24 mouse cellular contexts compared by ENCODE assay signal in genomic region chr9:18076942-18077341, GRCm38 (mm10).
DNase-seq lines count a peak whose midpoint lies in the region; ATAC-seq and TF ChIP-seq lines count a peak whose summit lies in the region.
"Had no signal": no experiment of that assay in that cellular context is flagged by ENCODE, and none has a peak within 500 bp of the region (broad histone marks: within the 10 kb centered on the region; RNA-seq: fewer than 3 reads in every experiment).

No protein-coding gene starts in this region.

- dilution Hi-C loops in CH12.LX (cut with MboI; ENCODE audit: extremely low pct_ligation_motif_present, extremely low pct_unique_long_range_greater_than_20kb, low sequenced_read_pairs): no loop called here

- H3K27me3 ChIP-seq in CH12.LX (replicated peaks): no peaks in the 10 kb centered on the region
- no peaks in the 10 kb centered on the region; a peak in 1 of 4 replicates for H3K27me3 ChIP-seq in MEL (ENCODE audit: control insufficient read depth in 1 of 2, insufficient read depth in 2 of 2, low read length in 2 of 2)
- H3K27me3 ChIP-seq: Patski had no signal

- H3K9ac ChIP-seq in CH12.LX (ENCODE audit: insufficient read depth, low read depth) (no peak overlapping the region), ES-E14 (ENCODE audit: insufficient read depth, low read depth, low read length, poor library complexity, severe bottlenecking) (no peak overlapping the region), MEL (ENCODE audit: control insufficient read depth, low read depth, low read length, poor library complexity, severe bottlenecking) (no peak overlapping the region)

- in situ Hi-C loops in CH12.LX (cut with MboI; ENCODE audit: low pct_ligation_motif_present, low pct_unique_long_range_greater_than_20kb, low sequenced_read_pairs) (no loop called here), ES-E14 (cut with MboI; ENCODE audit: low sequenced_read_pairs in 2 of 2, unreplicated experiment in 2 of 2) (no loop called here)

- TF ChIP-seq RAD21 in CH12.LX (IDR thresholded peaks at IDR 0.05; ENCODE audit: low read depth, low read length) (no peak), MEL (IDR thresholded peaks at IDR 0.05; ENCODE audit: low read depth, low read length) (no peak)

- H3K9me3 ChIP-seq in CH12.LX (replicated peaks; ENCODE audit: low read length): no peaks in the 10 kb centered on the region
- H3K9me3 ChIP-seq in ES-E14 (ENCODE audit: control insufficient read depth, insufficient read depth, low read depth, low read length): peaks cover 3% of the 10 kb centered on the region; the same call in 1 of the 2 replicates
- no peaks in the 10 kb centered on the region for H3K9me3 ChIP-seq in MEL (replicated peaks; ENCODE audit: insufficient read depth, low read length)
- H3K9me3 ChIP-seq: G1E had no signal

- no peaks in the 10 kb centered on the region for H3K4me1 ChIP-seq in CH12.LX (ENCODE audit: control insufficient read depth in 1 of 2, insufficient read depth in 2 of 2)
- H3K4me1 ChIP-seq in ES-E14 (ENCODE audit: control insufficient read depth in 2 of 2, insufficient read depth in 2 of 2, low read length in 2 of 2, poor library complexity in 1 of 2): peaks cover 0 to 7% of the 10 kb centered on the region in 2 experiments; a peak in 2 of 4 replicates
- H3K4me1 ChIP-seq in MEL (ENCODE audit: control insufficient read depth in 1 of 2, insufficient read depth in 2 of 2, low read length in 2 of 2): no peaks in the 10 kb centered on the region

- H3K27ac ChIP-seq in CH12.LX (ENCODE audit: insufficient read depth, low read depth): no peak overlapping the region
- H3K27ac ChIP-seq in ES-E14 (ENCODE audit: insufficient read depth, low read depth, low read length, poor library complexity, severe bottlenecking): no peak overlapping the region
- H3K27ac ChIP-seq in MEL (ENCODE audit: control insufficient read depth, low read depth, low read length): no peak overlapping the region

- H3K4me3 ChIP-seq in CH12.LX (replicated peaks in 1 of 3; ENCODE audit: low read depth in 2 of 3, low read length in 2 of 3, poor library complexity in 1 of 3) (no peak overlapping the region), ES-E14 (ENCODE audit: insufficient read depth in 1 of 2, low read depth in 1 of 2, low read length in 2 of 2, poor library complexity in 1 of 2, severe bottlenecking in 1 of 2) (no peak overlapping the region), MEL (ENCODE audit: control insufficient read depth in 1 of 2, insufficient read depth in 1 of 2, low read depth in 2 of 2, low read length in 2 of 2) (no peak overlapping the region)

- H3K79me2 ChIP-seq in CH12.LX (replicated peaks; ENCODE audit: control insufficient read depth, extremely low read depth, insufficient read depth, poor library complexity, severe bottlenecking) (no peaks in the 10 kb centered on the region), MEL (ENCODE audit: control insufficient read depth, insufficient read depth, low read length, poor library complexity) (no peaks in the 10 kb centered on the region)

- ATAC-seq in megakaryocyte-erythroid progenitor cell, adult 5-6 weeks (replicated peaks; ENCODE audit: low FRiP score, low TSS enrichment, poor library complexity, severe bottlenecking): no peak
- ATAC-seq: activated CD4-positive, CD25-positive, alpha-beta regulatory T cell, adult 4 months; CD4-positive, CD25-positive, alpha-beta regulatory T cell, adult 4 months; Patski had no signal

- TF ChIP-seq CTCF in CH12.LX (conservative IDR thresholded peaks at IDR 0.05 in 1 of 2, IDR thresholded peaks at IDR 0.05 in 1 of 2; ENCODE audit: low read depth in 2 of 2, low read length in 2 of 2) (no peak), MEL (IDR thresholded peaks at IDR 0.05 in 2 of 3, conservative IDR thresholded peaks at IDR 0.05 in 1 of 3; ENCODE audit: control insufficient read depth in 1 of 3, insufficient read depth in 1 of 3, low read depth in 2 of 3, low read length in 3 of 3, poor library complexity in 1 of 3, severe bottlenecking in 1 of 3) (no peak)

- no peak for TF ChIP-seq POLR2A in CH12.LX (IDR thresholded peaks at IDR 0.05; ENCODE audit: low read depth, low read length)
- TF ChIP-seq POLR2A in MEL (IDR thresholded peaks at IDR 0.05; ENCODE audit: control insufficient read depth in 1 of 2, insufficient read depth in 1 of 2, low read depth in 1 of 2, low read length in 2 of 2, poor library complexity in 1 of 2): no peak

- DNase-seq in CH12.LX (ENCODE audit: extremely low read depth) (no peak), ES-E14 (ENCODE audit: low read depth, low spot score) (no peak), MEL (ENCODE audit: low read depth, low spot score) (no peak)
- DNase-seq in adrenal gland, adult 18-20 months (ENCODE audit: low spot score in 2 of 2): no peak
- no peak for DNase-seq in urinary bladder, postnatal 25 days (ENCODE audit: low spot score)
- DNase-seq: adrenal gland, adult 2 months; adrenal gland, adult 8-10 months; adrenal gland, postnatal 10 days; adrenal gland, postnatal 14 days; adrenal gland, postnatal 25 days; adrenal gland, postnatal 36 days; B cell, adult 2 months; cerebellum, adult 11 months; cerebellum, adult 11-12 months; cerebellum, adult 18-20 months; cerebellum, adult 2 months; cerebellum, adult 8-10 months; cerebellum, adult 9-10 months; cerebellum, adult 9-11 months had no signal

- no peak overlapping the region for H3K4me2 ChIP-seq in CH12.LX (ENCODE audit: insufficient read depth, low read depth, poor library complexity, severe bottlenecking)

- TF ChIP-seq EP300 in CH12.LX (IDR thresholded peaks at IDR 0.05; ENCODE audit: low read length): no peak
- TF ChIP-seq EP300 in MEL (IDR thresholded peaks at IDR 0.05; ENCODE audit: low read depth in 1 of 2, low read length in 2 of 2): no peak

- no peaks in the 10 kb centered on the region for H3K36me3 ChIP-seq in CH12.LX (replicated peaks in 1 of 2; ENCODE audit: control insufficient read depth in 1 of 2, insufficient read depth in 1 of 2, low read length in 1 of 2)
- no peaks in the 10 kb centered on the region for H3K36me3 ChIP-seq in ES-E14 (ENCODE audit: control insufficient read depth, insufficient read depth, low read length, poor library complexity, severe bottlenecking)
- H3K36me3 ChIP-seq in MEL (ENCODE audit: control insufficient read depth in 1 of 2, insufficient read depth in 2 of 2, low read length in 2 of 2): no peaks in the 10 kb centered on the region
- H3K36me3 ChIP-seq: G1E had no signal

TF ChIP-seq in CH12.LX, 34 proteins besides CTCF, POLR2A, EP300 and RAD21:
- TF ChIP-seq MAFK (IDR thresholded peaks at IDR 0.05; ENCODE audit: insufficient replicate concordance, low read length): peak; percentile 92
- no peak for TF ChIP-seq MAX (IDR thresholded peaks at IDR 0.05; ENCODE audit: low read length)
- TF ChIP-seq BHLHE40 (IDR thresholded peaks at IDR 0.05; ENCODE audit: low read depth, low read length): no peak
- no peak for TF ChIP-seq PAX5 (IDR thresholded peaks at IDR 0.05; ENCODE audit: low read length)
- no peak for TF ChIP-seq MAZ (IDR thresholded peaks at IDR 0.05; ENCODE audit: low read depth, low read length)
- TF ChIP-seq CHD1 (IDR thresholded peaks at IDR 0.05; ENCODE audit: low read depth, low read length): no peak
- TF ChIP-seq NRF1 (IDR thresholded peaks at IDR 0.05; ENCODE audit: low read depth, low read length): no peak
- no peak for TF ChIP-seq ZC3H11A (IDR thresholded peaks at IDR 0.05; ENCODE audit: low read depth, low read length)

TF ChIP-seq in ES-E14, 5 proteins besides CTCF, POLR2A, EP300 and RAD21:
- TF ChIP-seq HCFC1 (IDR thresholded peaks at IDR 0.05; ENCODE audit: borderline replicate concordance, insufficient read depth, low read length) (no peak), ZC3H11A (IDR thresholded peaks at IDR 0.05; ENCODE audit: borderline replicate concordance, low read depth, low read length) (no peak), MAFK (IDR thresholded peaks at IDR 0.05; ENCODE audit: insufficient read depth, low read depth, low read length) (peak; percentile 97), ZNF384 (IDR thresholded peaks at IDR 0.05; ENCODE audit: low read depth, low read length) (no peak), CHD2 (IDR thresholded peaks at IDR 0.05; ENCODE audit: low read depth, low read length) (no peak)
TF ChIP-seq in ES-E14: peak in this region for 1.

TF ChIP-seq in MEL, 35 proteins besides CTCF, POLR2A, EP300 and RAD21:
- TF ChIP-seq ZC3H11A (IDR thresholded peaks at IDR 0.05; ENCODE audit: low read depth, low read length) (no peak), MEF2A (IDR thresholded peaks at IDR 0.05; ENCODE audit: extremely low read depth, insufficient replicate concordance, low read depth, low read length, poor library complexity, severe bottlenecking) (no peak), MYC (IDR thresholded peaks at IDR 0.05; ENCODE audit: low read depth, low read length) (no peak), MAFK (IDR thresholded peaks at IDR 0.05; ENCODE audit: borderline replicate concordance, low read depth, low read length) (peak; percentile 91), GABPA (IDR thresholded peaks at IDR 0.05; ENCODE audit: low read depth, low read length) (no peak), POLR2AphosphoS5 (IDR thresholded peaks at IDR 0.05; ENCODE audit: borderline replicate concordance, low read depth, low read length) (no peak), KAT2A (conservative IDR thresholded peaks at IDR 0.05; ENCODE audit: low read depth, low read length) (no peak), ZNF384 (IDR thresholded peaks at IDR 0.05; ENCODE audit: low read depth, low read length) (no peak)

Comparison
In these comparisons a context has a peak if more than half of its experiments do, and no peak if none do; other contexts are left out.
1. Of the 35 proteins assayed by ChIP-seq in both MEL and CH12.LX: peak only in MEL: none; only in CH12.LX: none; in both: MAFK; in neither: 34.